Mouse (Mus musculus) MEL (cell line): ENCODE measurements around the gene Pcca.

ENCODE experiments used
- CTCF ChIP-seq, 3 experiments: IDR thresholded peaks in 2 of 3; conservative IDR thresholded peaks in 1 of 3; 2 replicates each; pipeline ENCODE4 v1.5.1; 2011 to 2012; ENCODE audit warnings: low read length in 3 of 3, low read depth in 2 of 3, mild to moderate bottlenecking in 2 of 3, improper control_type of control experiment in 1 of 3, inconsistent platforms in 1 of 3, mixed read lengths in 1 of 3, moderate library complexity in 1 of 3; ENCODE audit not compliant: control insufficient read depth in 1 of 3, insufficient read depth in 1 of 3, poor library complexity in 1 of 3, severe bottlenecking in 1 of 3
- GABPA ChIP-seq: IDR thresholded peaks from 2 replicates; pipeline ENCODE4 v1.6.1; 2012; ENCODE audit warnings: low read depth, mild to moderate bottlenecking, inconsistent platforms, low read length, improper control_type of control experiment, moderate library complexity
- GATA1 ChIP-seq: IDR thresholded peaks from 2 replicates; pipeline ENCODE4 v1.6.1; 2011; ENCODE audit warnings: low read depth, low read length, improper control_type of control experiment
- NELFE ChIP-seq: IDR thresholded peaks from 2 replicates; pipeline ENCODE4 v1.6.1; 2011; ENCODE audit warnings: low read depth, low read length, improper control_type of control experiment
- ZC3H11A ChIP-seq: IDR thresholded peaks from 2 replicates; pipeline ENCODE4 v1.6.1; 2012; ENCODE audit warnings: low read depth, mild to moderate bottlenecking, inconsistent platforms, low read length, improper control_type of control experiment

DNA sequence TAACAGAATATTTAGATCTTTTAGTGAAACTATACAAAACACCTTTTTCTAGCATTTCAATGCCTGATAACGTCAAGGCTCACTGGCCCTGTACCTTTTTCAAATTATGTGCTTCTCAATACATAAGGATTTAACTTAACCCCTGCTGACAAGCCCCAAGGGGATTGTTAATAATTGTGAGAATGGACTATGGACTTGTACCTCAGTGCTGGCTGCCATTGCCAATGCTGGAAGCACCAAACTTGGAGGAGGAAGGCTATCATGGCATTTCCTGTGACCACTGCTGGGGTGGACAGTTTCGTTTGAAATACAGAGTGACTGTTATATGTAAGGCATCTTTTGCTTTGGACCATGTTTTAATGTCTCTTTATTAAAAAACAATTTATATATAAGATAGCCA lies 68.6 kb downstream of the Pcca start:
- TF ChIP-seq CTCF (IDR thresholded peaks at IDR 0.05 in 2 of 3, conservative IDR thresholded peaks at IDR 0.05 in 1 of 3; ENCODE audit: control insufficient read depth in 1 of 3, insufficient read depth in 1 of 3, low read depth in 2 of 3, low read length in 3 of 3, poor library complexity in 1 of 3, severe bottlenecking in 1 of 3) (no peak), ZC3H11A (no peak), GABPA (no peak), NELFE (no peak), GATA1 (no peak)
